Mouse (Mus musculus): ENCODE measurements around the gene Adig.

Gene Adig

GRCm38 (mm10) chr2:158501836-158502812 is at the start of gene Adig:
TSS of gene Adig (plus strand) at chr2:158502612.
- DNase-seq (ENCODE audit: low spot score in 2 of 2): no peak

- no peak for DNase-seq (ENCODE audit: low spot score in 2 of 2)
These were observed 46.0 kb upstream of the Adig start for GRCm38 (mm10) chr2:158456451-158456850.

- no peak for DNase-seq (ENCODE audit: low spot score in 2 of 2)
These were observed 44.8 kb upstream of the Adig start for GRCm38 (mm10) chr2:158457610-158458009.

- no peak for DNase-seq (ENCODE audit: low spot score in 2 of 2)
These were observed 40.0 kb upstream of the Adig start for GRCm38 (mm10) chr2:158462450-158462849.

- DNase-seq (ENCODE audit: low spot score in 2 of 2): no peak
These were observed 28.3 kb upstream of the Adig start for GRCm38 (mm10) chr2:158474159-158474558.

- DNase-seq (ENCODE audit: low spot score in 2 of 2): no peak
These were observed 24.8 kb upstream of the Adig start for GRCm38 (mm10) chr2:158477640-158478039.

GRCm38 (mm10) chr2:158498457-158498856 is 4.0 kb upstream of the Adig start:
- DNase-seq (ENCODE audit: low spot score in 2 of 2): no peak

GRCm38 (mm10) chr2:158503226-158503625 is 814 bp downstream of the Adig start:
- no peak for DNase-seq (ENCODE audit: low spot score in 2 of 2)

GRCm38 (mm10) chr2:158503671-158504070 is 1.3 kb downstream of the Adig start:
- DNase-seq (ENCODE audit: low spot score in 2 of 2): no peak

- no peak for DNase-seq (ENCODE audit: low spot score in 2 of 2)
These were observed 4.1 kb downstream of the Adig start for GRCm38 (mm10) chr2:158506475-158506874.

GRCm38 (mm10) chr2:158507046-158507445 is 4.6 kb downstream of the Adig start:
- peak in 1 of 2 experiments; percentile 52 for DNase-seq (ENCODE audit: low spot score in 2 of 2)

- DNase-seq (ENCODE audit: low spot score in 2 of 2): no peak
These were observed 8.3 kb downstream of the Adig start for GRCm38 (mm10) chr2:158510665-158511064.

- DNase-seq (ENCODE audit: low spot score in 2 of 2): no peak
These were observed 10.1 kb downstream of the Adig start, which contains the start of gene Arhgap40 for GRCm38 (mm10) chr2:158512528-158512927. TSS of gene Arhgap40 (plus strand) at chr2:158512796.

GRCm38 (mm10) chr2:158513821-158514336 is 11.5 kb downstream of the Adig start:
- DNase-seq (ENCODE audit: low spot score in 2 of 2): no peak

GRCm38 (mm10) chr2:158518583-158518982 is 16.2 kb downstream of the Adig start:
- no peak for DNase-seq (ENCODE audit: low spot score in 2 of 2)

- no peak for DNase-seq (ENCODE audit: low spot score in 2 of 2)
These were observed 16.7 kb downstream of the Adig start for GRCm38 (mm10) chr2:158519071-158519470.

- no peak for DNase-seq (ENCODE audit: low spot score in 2 of 2)
These were observed 17.4 kb downstream of the Adig start for GRCm38 (mm10) chr2:158519800-158520199.

- no peak for DNase-seq (ENCODE audit: low spot score in 2 of 2)
These were observed 20.6 kb downstream of the Adig start for GRCm38 (mm10) chr2:158523060-158523459.

- no peak for DNase-seq (ENCODE audit: low spot score in 2 of 2)
These were observed 21.9 kb downstream of the Adig start for GRCm38 (mm10) chr2:158524129-158524860.

- DNase-seq (ENCODE audit: low spot score in 2 of 2): peak in 1 of 2 experiments; percentile 27
These were observed 31.7 kb downstream of the Adig start for GRCm38 (mm10) chr2:158534090-158534489.

- DNase-seq (ENCODE audit: low spot score in 2 of 2): no peak
These were observed 32.1 kb downstream of the Adig start for GRCm38 (mm10) chr2:158534559-158534958.
